Mouse (Mus musculus): ENCODE results near the gene A1bg. TPM values are rescaled to one million over a fixed set of nuclear protein-coding genes. Genes with fewer than 3 reads are reported as not detected.
A peak's percentile ranks its signal among the peaks of the same experiment; 100 is the strongest.

The A1bg gene
- total and polyA plus RNA-seq, 2 experiments from 2014 or later: not detected

GRCm38 (mm10) chr15:60862417-60862816 is 60.4 kb downstream of the A1bg start:
- H3K27ac ChIP-seq (ENCODE audit: low read depth): no peak overlapping the region
- no peak for TF ChIP-seq EP300 (IDR thresholded peaks at IDR 0.05; ENCODE audit: low read depth)
- H3K27me3 ChIP-seq (ENCODE audit: control insufficient read depth, insufficient read depth, low read length): no peaks in the 10 kb centered on the region
- peaks cover 7% of the 10 kb centered on the region for H3K4me1 ChIP-seq (ENCODE audit: control insufficient read depth, insufficient read depth)
- WGBS: 77% methylated on average over 3 of the region's 3 CpGs
- H3K36me3 ChIP-seq (replicated peaks; ENCODE audit: control insufficient read depth, insufficient read depth, low read length): no peaks in the 10 kb centered on the region
- no peak overlapping the region for H3K9ac ChIP-seq (replicated peaks; ENCODE audit: low read depth, low read length)
- no peak overlapping the region for H3K4me2 ChIP-seq (ENCODE audit: low read depth, low read length)
- 0 out of 2 replicates have a peak, but pooled peaks cover 4% of the 10 kb centered on the region for H3K9me3 ChIP-seq (replicated peaks; ENCODE audit: control insufficient read depth, low read length)
- no peak overlapping the region for H3K4me3 ChIP-seq (ENCODE audit: low read depth, low read length)
- DNase-seq (ENCODE audit: low spot score) (no peak), ATAC-seq (ENCODE audit: insufficient read depth, low read depth) (no peak)

GRCm38 (mm10) chr15:60855112-60855511 is 67.7 kb downstream of the A1bg start:
- no peak overlapping the region for H3K4me2 ChIP-seq (ENCODE audit: low read depth, low read length)
- 71% methylated on average over 1 of the region's 1 CpGs for WGBS

DNA sequence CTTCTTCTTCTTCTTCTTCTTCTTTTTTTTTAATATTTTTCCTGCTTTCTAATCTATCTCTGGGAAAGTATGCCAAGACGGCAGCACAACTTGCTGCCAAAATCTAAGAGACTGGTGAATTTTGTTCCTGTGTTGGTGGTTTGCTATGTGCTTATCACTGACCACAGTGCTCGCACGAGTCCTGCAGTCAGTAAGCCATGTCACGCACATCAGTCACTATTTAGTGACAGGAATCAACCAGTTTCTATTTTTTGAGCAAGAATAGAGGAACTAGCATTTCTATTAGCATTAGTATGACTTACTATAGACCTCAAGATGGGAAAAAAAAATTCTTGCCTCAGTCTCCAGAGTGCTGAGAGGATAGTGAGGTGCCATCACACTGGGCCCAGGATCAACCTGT is 68.7 kb downstream of the A1bg start:
- Histone ChIP-seq H3K27me3 (ENCODE audit: control insufficient read depth, insufficient read depth, low read length) (no peaks in the 10 kb centered on the region), H3K9ac (replicated peaks; ENCODE audit: low read depth, low read length) (no peak overlapping the region), H3K27ac (ENCODE audit: low read depth) (no peak overlapping the region), H3K36me3 (replicated peaks; ENCODE audit: control insufficient read depth, insufficient read depth, low read length) (no peaks in the 10 kb centered on the region), H3K4me2 (ENCODE audit: low read depth, low read length) (no peak overlapping the region), H3K9me3 (replicated peaks; ENCODE audit: control insufficient read depth, low read length) (peaks cover 7% of the 10 kb centered on the region; the same call in 1 of the 2 replicates), H3K4me1 (ENCODE audit: control insufficient read depth, insufficient read depth) (peaks cover 5% of the 10 kb centered on the region), H3K4me3 (ENCODE audit: low read depth, low read length) (no peak overlapping the region)
- ATAC-seq (ENCODE audit: insufficient read depth, low read depth) (no peak), DNase-seq (ENCODE audit: low spot score) (no peak)
- TF ChIP-seq CTCF (IDR thresholded peaks at IDR 0.05; ENCODE audit: low read depth) (no peak), EP300 (IDR thresholded peaks at IDR 0.05; ENCODE audit: low read depth) (no peak)
- WGBS: 73% methylated on average over 4 of the region's 4 CpGs

More at GRCm38 (mm10) chr15:60855112-60855511, 67.7 kb downstream of the A1bg start:
- DNase-seq (ENCODE audit: low spot score) (no peak), ATAC-seq (ENCODE audit: insufficient read depth, low read depth) (no peak)
- peaks cover 7% of the 10 kb centered on the region; the same call in 1 of the 2 replicates for H3K9me3 ChIP-seq (replicated peaks; ENCODE audit: control insufficient read depth, low read length)
- no peak overlapping the region for H3K9ac ChIP-seq (replicated peaks; ENCODE audit: low read depth, low read length)
- TF ChIP-seq CTCF (IDR thresholded peaks at IDR 0.05; ENCODE audit: low read depth) (no peak), EP300 (IDR thresholded peaks at IDR 0.05; ENCODE audit: low read depth) (no peak)
- H3K36me3 ChIP-seq (replicated peaks; ENCODE audit: control insufficient read depth, insufficient read depth, low read length): no peaks in the 10 kb centered on the region
- no peaks in the 10 kb centered on the region for H3K27me3 ChIP-seq (ENCODE audit: control insufficient read depth, insufficient read depth, low read length)
- H3K27ac ChIP-seq (ENCODE audit: low read depth): no peak overlapping the region
- peaks cover 5% of the 10 kb centered on the region for H3K4me1 ChIP-seq (ENCODE audit: control insufficient read depth, insufficient read depth)
- H3K4me3 ChIP-seq (ENCODE audit: low read depth, low read length): no peak overlapping the region

DNA sequence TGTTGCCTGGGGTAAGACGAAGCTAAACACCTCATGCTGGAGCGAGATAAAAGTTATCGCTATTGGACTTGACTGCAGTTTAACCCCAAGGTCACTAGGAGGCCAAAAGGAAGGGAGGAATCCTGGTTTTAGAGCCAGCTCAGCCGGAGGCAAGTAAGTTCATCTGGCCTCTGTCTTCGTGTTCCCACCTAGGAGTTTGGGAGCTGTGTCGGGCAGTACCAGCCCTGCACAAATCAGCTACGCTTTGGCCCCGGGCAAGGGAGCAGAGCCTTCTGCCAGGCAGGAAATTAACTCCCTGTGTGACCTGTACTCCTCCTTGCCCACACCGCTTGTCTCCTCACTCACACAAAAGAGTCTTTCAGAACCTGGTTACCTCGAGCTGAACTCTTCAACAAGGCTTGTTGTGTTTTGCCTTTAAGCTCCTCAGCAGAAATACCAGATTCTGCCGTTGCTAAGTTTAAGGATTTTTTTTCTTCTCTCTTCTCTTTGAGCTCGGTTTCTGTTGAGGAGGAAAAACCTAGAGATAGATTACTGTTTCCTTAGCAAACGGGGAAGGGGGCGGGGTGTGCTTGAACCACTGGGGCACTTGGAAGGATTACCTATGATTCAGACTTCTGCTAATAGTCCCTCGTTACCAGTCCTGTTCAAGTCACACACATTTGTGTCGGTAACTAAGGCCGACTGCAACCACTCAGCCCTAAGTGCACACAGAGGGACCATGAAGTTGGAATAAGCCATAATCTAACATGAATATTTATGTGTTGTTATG is 69.4 kb downstream of the A1bg start, which contains the start of gene Fam84b:
Fam84b (minus strand) TSS at position 548 of the 769 bp plus-strand sequence.
- no peak within 1 kb of the TSS for H3K9ac ChIP-seq (replicated peaks; ENCODE audit: low read depth, low read length)
- H3K4me3 ChIP-seq (ENCODE audit: low read depth, low read length): no peak within 1 kb of the TSS
- H3K27me3 ChIP-seq (ENCODE audit: control insufficient read depth, insufficient read depth, low read length): no peaks in the 10 kb centered on the region
- no peaks in the 10 kb centered on the region for H3K36me3 ChIP-seq (replicated peaks; ENCODE audit: control insufficient read depth, insufficient read depth, low read length)
- peak; percentile 47 for ATAC-seq (ENCODE audit: insufficient read depth, low read depth)
- WGBS: 26% methylated on average over 17 of the region's 17 CpGs
- peaks cover 5% of the 10 kb centered on the region for H3K4me1 ChIP-seq (ENCODE audit: control insufficient read depth, insufficient read depth)
- no peak within 1 kb of the TSS for H3K27ac ChIP-seq (ENCODE audit: low read depth)
- no peak for DNase-seq (ENCODE audit: low spot score)
- H3K9me3 ChIP-seq (replicated peaks; ENCODE audit: control insufficient read depth, low read length): peaks cover 7% of the 10 kb centered on the region; the same call in 1 of the 2 replicates
- H3K4me2 ChIP-seq (ENCODE audit: low read depth, low read length): peak within 1 kb of the TSS; percentile 17; the same call in 1 of the 2 replicates
- TF ChIP-seq EP300 (IDR thresholded peaks at IDR 0.05; ENCODE audit: low read depth) (no peak), CTCF (IDR thresholded peaks at IDR 0.05; ENCODE audit: low read depth) (no peak)

- Histone ChIP-seq H3K4me2 (ENCODE audit: low read depth, low read length) (no peak overlapping the region), H3K4me1 (ENCODE audit: control insufficient read depth, insufficient read depth) (peaks cover 5% of the 10 kb centered on the region), H3K27ac (ENCODE audit: low read depth) (no peak overlapping the region), H3K27me3 (ENCODE audit: control insufficient read depth, insufficient read depth, low read length) (no peaks in the 10 kb centered on the region), H3K9me3 (replicated peaks; ENCODE audit: control insufficient read depth, low read length) (no peaks in the 10 kb centered on the region), H3K36me3 (replicated peaks; ENCODE audit: control insufficient read depth, insufficient read depth, low read length) (no peaks in the 10 kb centered on the region), H3K4me3 (ENCODE audit: low read depth, low read length) (no peak overlapping the region), H3K9ac (replicated peaks; ENCODE audit: low read depth, low read length) (no peak overlapping the region)
- TF ChIP-seq EP300 (IDR thresholded peaks at IDR 0.05; ENCODE audit: low read depth) (no peak), CTCF (IDR thresholded peaks at IDR 0.05; ENCODE audit: low read depth) (no peak)
- no peak for DNase-seq (ENCODE audit: low spot score)
- ATAC-seq (ENCODE audit: insufficient read depth, low read depth): no peak
- WGBS: 48% methylated on average over 3 of the region's 3 CpGs
Observed at GRCm38 (mm10) chr15:60848630-60849029, 74.2 kb downstream of the A1bg start.

Other genes with a start within 250 kb of the A1bg start
- 1.7 and 5.3 TPM in 2 replicates for gene Fam84b, start 69.2 kb downstream of the A1bg start, total RNA-seq (2014; rRNA removed; ENCODE audit: low replicate concordance)
- gene Fam84b, start 69.2 kb downstream of the A1bg start, polyA plus RNA-seq (2015; fragmentation: Nextera tagmentation; extraction: Ambion mirVana): 2.7 and 3.2 TPM in 2 replicates

Measured in heart, postnatal 0 days (tissue).